Mouse (Mus musculus): ENCODE results near the gene Nr0b2. TPM values are rescaled to one million over a fixed set of nuclear protein-coding genes. Genes with fewer than 3 reads are reported as not detected.
A peak's percentile ranks its signal among the peaks of the same experiment; 100 is the strongest.

Nr0b2 gene
- total RNA-seq, 2 experiments from 2014 or later = not detected

GRCm38 (mm10) chr4:133559846-133560245 lies 6.7 kb downstream of the Nr0b2 start:
- no peak for DNase-seq
- intact Hi-C loops (cut with DNase I) = no loop called here

GRCm38 (mm10) chr4:133561622-133562021 lies 8.4 kb downstream of the Nr0b2 start:
- DNase-seq = no peak
- intact Hi-C loops (cut with DNase I) = no loop called here

GRCm38 (mm10) chr4:133563123-133563571 lies 10.0 kb downstream of the Nr0b2 start:
- peak; percentile 87 for DNase-seq

GRCm38 (mm10) chr4:133567251-133567650 lies 14.1 kb downstream of the Nr0b2 start:
- DNase-seq = no peak
- intact Hi-C loops (cut with DNase I) = no loop called here

More at GRCm38 (mm10) chr4:133563123-133563571, 10.0 kb downstream of the Nr0b2 start:
- intact Hi-C loops (cut with DNase I) = no loop called here

- intact Hi-C loops (cut with DNase I) = no loop called here
Measured at GRCm38 (mm10) chr4:133569291-133570065, 16.3 kb downstream of the Nr0b2 start.

GRCm38 (mm10) chr4:133570066-133570466 lies 16.9 kb downstream of the Nr0b2 start:
- intact Hi-C loops (cut with DNase I) = no loop called here
- no peak for DNase-seq

More at GRCm38 (mm10) chr4:133569291-133570065, 16.3 kb downstream of the Nr0b2 start:
- DNase-seq = no peak

GRCm38 (mm10) chr4:133574070-133574842 lies 21.1 kb downstream of the Nr0b2 start, which contains the start of gene Gpatch3:
Gpatch3 (plus strand) TSS chr4:133574745.
- intact Hi-C loops (cut with DNase I) = no loop called here
- peak; percentile 94 for DNase-seq

- intact Hi-C loops (cut with DNase I) = no loop called here
- DNase-seq = no peak
Measured at GRCm38 (mm10) chr4:133574843-133575202, 21.6 kb downstream of the Nr0b2 start.

GRCm38 (mm10) chr4:133577983-133578382 lies 24.8 kb downstream of the Nr0b2 start:
- intact Hi-C loops (cut with DNase I) = no loop called here
- no peak for DNase-seq

- no peak for DNase-seq
Measured at GRCm38 (mm10) chr4:133583690-133584058, 30.5 kb downstream of the Nr0b2 start.

GRCm38 (mm10) chr4:133584059-133584951 lies 31.1 kb downstream of the Nr0b2 start, which contains the start of gene Gpn2:
Gpn2 (plus strand) TSS chr4:133584362.
- intact Hi-C loops (cut with DNase I) = no loop called here
- DNase-seq = peak; percentile 74

More at GRCm38 (mm10) chr4:133583690-133584058, 30.5 kb downstream of the Nr0b2 start:
- intact Hi-C loops (cut with DNase I) = no loop called here

GRCm38 (mm10) chr4:133592570-133592969 lies 39.4 kb downstream of the Nr0b2 start:
- DNase-seq = peak; percentile 73
- intact Hi-C loops (cut with DNase I) = loop anchor here (5.0 kb wide), 1 partner anchor 235 kb away; no protein-coding TSS in a partner anchor

GRCm38 (mm10) chr4:133595538-133595937 lies 42.4 kb downstream of the Nr0b2 start:
- no peak for DNase-seq
- intact Hi-C loops (cut with DNase I) = no loop called here

GRCm38 (mm10) chr4:133596084-133596483 lies 42.9 kb downstream of the Nr0b2 start:
- intact Hi-C loops (cut with DNase I) = no loop called here
- DNase-seq = no peak

- DNase-seq = no peak
- intact Hi-C loops (cut with DNase I) = no loop called here
Measured at GRCm38 (mm10) chr4:133598616-133599015, 45.4 kb downstream of the Nr0b2 start.

- intact Hi-C loops (cut with DNase I) = no loop called here
Measured at GRCm38 (mm10) chr4:133599116-133599515, 45.9 kb downstream of the Nr0b2 start.

GRCm38 (mm10) chr4:133599571-133600073 lies 46.4 kb downstream of the Nr0b2 start:
- intact Hi-C loops (cut with DNase I) = no loop called here
- DNase-seq = peak; percentile 73

More at GRCm38 (mm10) chr4:133599116-133599515, 45.9 kb downstream of the Nr0b2 start:
- no peak for DNase-seq

GRCm38 (mm10) chr4:133600306-133600705 lies 47.1 kb downstream of the Nr0b2 start:
- intact Hi-C loops (cut with DNase I) = no loop called here
- DNase-seq = no peak

- DNase-seq = no peak
- intact Hi-C loops (cut with DNase I) = no loop called here
Measured at GRCm38 (mm10) chr4:133601721-133602218, 48.6 kb downstream of the Nr0b2 start, which contains the start of gene Sfn. Sfn (minus strand) TSS chr4:133602168.

- no peak for DNase-seq
- intact Hi-C loops (cut with DNase I) = no loop called here
Measured at GRCm38 (mm10) chr4:133603056-133603455, 49.9 kb downstream of the Nr0b2 start.

Data from left cerebral cortex, postnatal 4 days (tissue).